Mouse (Mus musculus) heart, adult 11 months (tissue): Measurements from ENCODE around the gene Hes6.

Experiments used
- DNase-seq: peaks from one replicate; pipeline ENCODE4 v3.0.0; 2022

Gene Hes6

GRCm38 (mm10) chr1:91413898-91414594 lies at the start of gene Hes6:
Gene Hes6 (minus strand): TSS chr1:91414038.
- DNase-seq: peak; percentile 99

DNA sequence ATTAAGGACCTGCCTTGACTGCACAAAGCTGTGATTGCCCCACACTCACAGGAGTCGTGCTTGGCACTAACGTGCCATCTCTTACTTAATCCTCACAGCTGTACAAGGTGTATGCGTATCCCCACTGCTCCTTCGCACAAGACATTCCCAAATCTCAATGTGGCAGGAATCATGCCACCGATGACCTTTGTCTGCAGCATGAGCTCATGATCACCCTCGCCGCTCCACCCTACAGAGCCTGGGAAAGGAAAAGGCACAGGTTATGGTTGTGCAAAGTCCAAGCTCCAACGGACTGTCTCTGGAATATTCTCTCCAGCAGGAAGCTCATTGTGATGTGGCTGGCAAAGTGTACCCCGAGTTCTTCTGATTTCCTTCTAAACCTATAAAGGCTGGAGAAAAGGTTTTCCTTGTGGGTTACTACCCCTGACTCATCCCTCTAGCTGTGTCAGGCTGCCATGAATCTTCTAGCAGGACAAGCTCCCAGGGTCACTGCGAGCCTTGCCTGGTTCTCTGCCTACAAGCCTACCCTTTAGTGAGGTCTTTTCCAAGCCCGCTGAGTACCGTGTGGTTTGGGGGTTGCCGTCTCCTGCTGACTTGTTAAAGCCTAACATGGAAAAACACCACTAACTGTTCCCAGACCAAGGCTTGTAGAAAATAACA lies 49.6 kb upstream of the Hes6 start:
- DNase-seq: peak; percentile 86

DNA sequence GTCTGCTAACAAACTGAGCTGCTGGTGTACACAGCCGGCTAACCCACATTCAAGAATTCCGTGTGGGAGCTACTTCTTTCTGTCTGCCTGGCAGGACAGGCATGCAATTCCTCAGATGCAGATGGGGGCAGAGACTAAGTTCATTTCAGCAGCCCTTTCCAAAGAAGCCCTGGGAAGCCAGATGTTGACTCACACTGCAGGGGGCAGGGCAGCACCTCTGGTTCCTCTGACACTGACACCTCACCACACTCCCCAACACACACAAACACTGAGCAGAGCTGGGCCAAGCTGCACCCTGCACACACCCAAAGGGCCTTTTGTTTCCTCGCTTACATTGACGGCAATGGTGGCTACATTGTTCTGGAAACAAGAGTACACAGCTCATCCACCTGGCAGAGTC lies 46.7 kb upstream of the Hes6 start:
- peak; percentile 95 for DNase-seq

- DNase-seq: peak; percentile 88
These were observed 46.2 kb upstream of the Hes6 start for GRCm38 (mm10) chr1:91460069-91460468.

- DNase-seq: peak; percentile 100
These were observed 45.4 kb upstream of the Hes6 start, which contains the start of gene Per2 for GRCm38 (mm10) chr1:91459059-91459809. Gene Per2 (minus strand): TSS chr1:91459324.

- peak; percentile 98 for DNase-seq
These were observed 44.5 kb upstream of the Hes6 start for GRCm38 (mm10) chr1:91458223-91458861.

DNA sequence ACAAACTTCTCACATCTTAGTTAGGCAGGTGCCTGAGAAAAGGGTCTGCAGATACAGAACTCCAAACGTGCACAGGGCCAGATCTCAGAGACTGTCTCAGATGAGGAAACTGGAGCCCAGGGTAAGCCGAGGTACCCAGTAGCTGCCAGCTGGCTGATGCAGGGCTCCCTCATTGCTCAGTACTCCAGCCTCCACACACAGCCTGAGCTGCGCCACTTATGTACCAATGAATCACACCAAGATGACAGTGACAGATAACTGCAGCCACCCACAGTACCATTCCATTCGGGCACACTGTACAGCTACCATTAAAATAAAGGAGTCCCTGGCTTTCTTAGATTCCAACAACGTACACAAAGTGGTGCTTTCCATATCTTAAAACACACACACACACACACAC lies 43.9 kb upstream of the Hes6 start:
- peak; percentile 96 for DNase-seq

GRCm38 (mm10) chr1:91457116-91457515 lies 43.3 kb upstream of the Hes6 start:
- DNase-seq: peak; percentile 90

- DNase-seq: peak; percentile 99
These were observed 42.5 kb upstream of the Hes6 start for GRCm38 (mm10) chr1:91456301-91456801.

DNA sequence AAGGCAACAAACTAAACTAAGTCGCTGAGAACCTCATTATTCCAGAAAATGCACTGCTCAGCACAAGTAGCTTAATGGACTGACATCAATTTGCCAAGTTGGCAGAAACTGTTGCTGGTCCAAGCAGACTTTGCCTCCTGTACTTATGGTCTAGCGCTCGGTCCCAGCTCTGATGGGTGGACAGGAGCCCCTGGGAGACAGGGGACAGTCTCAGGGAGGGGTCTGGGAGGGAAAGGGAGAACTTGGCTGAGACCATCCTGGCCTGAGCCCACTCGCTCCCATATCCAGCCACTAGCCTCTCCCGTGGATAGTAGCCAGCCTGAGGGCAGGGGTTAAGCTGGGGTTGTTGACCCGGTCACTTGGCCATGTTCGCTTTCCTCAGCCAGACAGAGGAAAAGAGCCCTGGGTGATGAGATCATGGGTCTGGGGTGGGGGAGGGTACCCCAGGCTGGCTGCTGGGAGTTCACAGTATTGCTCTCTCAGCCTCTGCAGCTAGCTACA lies 41.9 kb upstream of the Hes6 start:
- peak; percentile 99 for DNase-seq

DNA sequence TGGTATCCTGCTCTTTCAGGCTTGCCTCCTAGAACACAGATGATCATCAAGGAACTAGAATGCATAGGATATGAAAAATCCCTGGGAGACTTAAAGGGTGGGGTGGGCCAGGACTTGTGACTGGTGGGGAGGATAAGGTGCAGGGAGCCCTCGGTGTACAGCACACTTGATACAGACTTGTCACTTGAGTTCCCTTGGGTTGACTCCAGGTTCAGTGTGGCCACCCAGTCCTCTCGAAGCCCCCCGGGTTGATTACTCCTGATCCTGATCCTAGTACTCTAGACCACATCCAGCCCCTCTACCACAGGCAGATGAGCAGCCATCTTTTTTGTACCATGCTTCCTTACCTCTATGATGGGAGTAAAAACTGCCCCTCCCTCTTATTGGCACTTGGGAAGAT lies 41.1 kb upstream of the Hes6 start:
- peak; percentile 93 for DNase-seq

GRCm38 (mm10) chr1:91454366-91454765 lies 40.5 kb upstream of the Hes6 start:
- DNase-seq: peak; percentile 89

GRCm38 (mm10) chr1:91453932-91454331 lies 40.1 kb upstream of the Hes6 start:
- DNase-seq: no peak

DNA sequence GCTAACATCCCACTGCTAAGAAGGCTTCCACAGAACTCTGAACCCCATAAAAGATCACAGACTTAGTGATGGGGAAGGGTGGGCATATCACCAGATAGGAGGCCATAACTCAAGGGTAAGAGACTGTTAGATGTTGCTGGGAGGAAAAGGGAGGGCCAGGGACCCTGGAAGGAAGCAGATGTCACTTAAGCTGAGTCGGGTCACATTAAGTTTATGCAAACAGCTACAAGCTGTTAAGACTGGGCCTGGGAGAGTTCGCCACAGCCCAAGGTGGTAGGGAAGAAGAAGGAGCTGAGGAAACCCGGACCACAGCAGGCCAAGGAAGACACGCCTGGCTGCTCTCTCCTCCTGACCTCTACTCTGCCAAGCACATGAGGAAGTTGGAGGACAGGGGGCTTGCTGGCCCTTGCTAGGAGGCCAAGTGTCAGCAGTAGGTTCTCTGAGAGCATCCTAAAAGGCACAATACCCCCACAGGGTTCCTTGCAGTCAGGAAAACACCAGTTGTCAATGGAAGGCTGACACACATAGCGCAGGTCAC lies 37.8 kb upstream of the Hes6 start:
- peak; percentile 87 for DNase-seq

DNA sequence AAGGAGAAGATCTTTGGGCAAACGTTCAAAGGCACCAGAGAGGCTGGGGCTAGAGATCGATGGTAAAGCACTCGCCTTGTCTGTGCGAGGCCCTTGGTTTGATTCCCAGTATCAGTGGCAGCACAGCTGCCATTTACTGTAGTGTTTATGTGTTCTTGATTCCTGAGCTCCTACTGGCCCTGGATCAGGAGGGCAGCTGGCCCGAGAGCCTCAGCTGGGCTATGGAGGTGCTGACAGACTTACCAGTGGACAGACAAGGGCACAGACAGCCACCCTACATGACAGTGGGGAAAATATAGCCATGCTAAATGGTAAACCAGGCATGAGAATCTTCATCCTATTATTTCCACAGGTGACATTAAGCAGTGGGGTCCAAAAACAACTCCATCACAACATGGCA lies 37.0 kb upstream of the Hes6 start:
- DNase-seq: peak; percentile 96

- DNase-seq: peak; percentile 94
These were observed 34.9 kb upstream of the Hes6 start for GRCm38 (mm10) chr1:91448688-91449087.

DNA sequence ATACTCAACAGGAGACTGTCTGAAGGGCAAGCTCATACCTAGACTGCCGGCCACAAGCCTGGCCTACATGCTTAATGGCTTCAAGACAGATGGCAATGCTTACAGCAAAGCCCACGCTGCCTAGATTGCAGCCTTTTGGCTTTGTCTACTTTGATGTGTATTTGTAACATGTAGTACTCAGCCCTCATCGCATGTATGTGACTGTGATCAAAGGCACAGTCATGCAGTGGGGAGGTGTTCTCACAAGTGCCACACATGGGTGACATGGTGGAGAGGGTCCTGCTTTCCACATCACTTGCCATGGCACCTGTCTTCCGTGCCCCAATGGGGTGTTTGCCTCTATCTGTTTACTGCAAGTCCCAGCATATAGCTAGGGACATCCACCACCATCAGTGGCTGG lies 32.7 kb upstream of the Hes6 start:
- peak; percentile 95 for DNase-seq

DNA sequence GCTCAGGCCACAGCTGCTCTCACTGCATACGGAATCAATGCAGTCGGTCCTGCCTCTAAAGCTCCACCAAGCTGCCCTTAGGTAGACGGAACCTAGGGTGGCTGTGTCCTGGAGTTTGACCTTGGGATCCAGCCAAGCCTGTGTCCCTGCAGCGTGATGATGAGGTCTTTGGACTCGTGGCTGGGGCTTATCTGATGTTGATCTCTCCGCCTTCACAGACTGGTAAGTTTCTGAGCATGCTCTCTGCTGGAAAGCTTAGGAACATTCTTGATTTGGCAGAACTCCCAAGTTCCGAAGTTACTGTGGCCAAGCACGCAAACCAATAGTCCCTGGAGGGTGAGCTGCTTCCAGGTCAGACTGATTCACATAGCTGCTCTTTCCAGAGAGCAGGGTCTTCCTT lies 32.2 kb upstream of the Hes6 start:
- DNase-seq: peak; percentile 99

DNA sequence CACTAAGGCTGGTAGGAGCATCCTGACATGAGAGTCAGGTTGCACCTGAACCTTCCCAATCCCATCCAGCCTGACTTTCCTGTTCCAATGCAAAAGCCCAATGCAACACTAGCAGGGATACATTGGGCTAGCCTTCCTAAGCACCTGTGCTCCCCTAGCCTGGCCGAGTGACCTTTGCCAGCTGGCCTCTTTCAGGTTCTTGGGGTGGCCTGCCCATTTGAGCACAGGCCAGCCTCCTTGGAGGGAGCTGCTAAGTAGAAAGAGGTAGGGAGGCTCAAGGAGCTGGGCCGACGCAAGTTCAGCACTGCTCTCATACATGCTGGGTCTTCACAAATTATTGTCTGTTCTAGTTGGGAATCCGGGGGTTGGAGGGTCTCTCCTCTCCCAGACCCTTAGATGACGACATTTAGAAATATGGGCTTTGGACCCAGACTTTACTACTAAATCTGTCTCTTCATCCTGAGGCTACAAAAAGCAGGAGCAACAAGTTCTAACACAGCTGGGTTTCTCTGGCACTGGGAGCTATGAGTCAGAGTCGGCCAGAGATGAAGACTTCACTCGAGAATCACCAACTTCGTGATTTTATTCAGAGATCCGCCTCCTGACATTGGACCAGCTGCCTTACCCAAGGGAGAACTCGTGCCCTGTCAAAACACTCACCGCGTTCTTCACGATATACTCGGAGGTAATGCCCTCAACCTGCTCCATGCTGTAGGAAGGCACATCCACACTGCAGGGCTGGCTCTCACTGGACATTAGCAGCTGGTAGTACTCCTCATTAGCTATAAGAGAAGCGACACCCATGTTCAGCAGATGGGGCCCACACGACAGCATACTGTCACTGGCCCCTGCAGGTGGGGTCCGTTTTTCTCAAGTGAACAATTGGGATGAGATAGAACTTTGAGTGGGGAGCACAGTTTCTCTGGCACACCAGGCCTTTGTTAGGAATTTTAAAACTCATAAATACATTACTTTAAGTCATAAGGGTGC lies 31.3 kb upstream of the Hes6 start:
- DNase-seq: peak; percentile 95

DNA sequence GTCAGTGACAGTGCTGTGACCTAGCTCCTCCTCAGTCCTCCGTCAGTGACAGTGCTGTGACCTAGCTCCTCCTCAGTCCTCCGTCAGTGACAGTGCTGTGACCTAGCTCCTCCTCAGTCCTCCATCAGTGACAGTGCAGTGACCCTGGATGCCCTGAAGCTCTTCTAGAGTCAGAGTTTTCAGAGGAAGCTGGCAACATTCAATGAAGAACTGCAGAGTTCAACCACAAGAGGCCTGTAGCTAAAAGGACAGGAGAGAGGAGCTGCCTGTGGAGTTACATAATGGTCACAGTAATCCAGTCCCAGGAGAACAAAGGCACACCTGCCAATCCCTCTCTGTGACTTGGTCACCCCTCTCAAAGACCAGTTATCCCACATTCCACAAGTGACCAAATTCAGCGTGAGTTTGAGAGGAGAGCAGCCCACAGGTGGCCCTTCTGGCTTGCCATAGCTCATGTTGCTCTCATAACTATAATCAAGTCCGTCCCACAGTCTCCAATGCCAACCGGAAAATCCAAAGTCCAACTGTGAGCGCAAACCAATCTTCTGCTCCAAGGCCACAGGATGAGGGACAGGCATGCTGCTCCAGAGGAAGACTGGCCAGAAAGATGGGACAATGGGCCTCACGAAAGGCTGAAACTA lies 28.6 kb upstream of the Hes6 start:
- peak; percentile 91 for DNase-seq

GRCm38 (mm10) chr1:91441855-91442254 lies 28.0 kb upstream of the Hes6 start:
- no peak for DNase-seq
